Mouse (Mus musculus) MEL (cell line): ENCODE measurements around the gene Setd4. TPM values are rescaled to one million over a fixed set of nuclear protein-coding genes. Genes with fewer than 3 reads are reported as not detected.

Experiments used
- DNase-seq: peaks from one replicate; pipeline ENCODE4 v3.0.0; 2011; ENCODE audit warnings: low read depth, low spot score
- H3K27ac ChIP-seq: 2 replicates; pipeline ENCODE4 v1.5.1; 2012; ENCODE audit warnings: low read depth, mild to moderate bottlenecking, control low read depth, low read length, moderate library complexity; ENCODE audit not compliant: control insufficient read depth
- H3K27me3 ChIP-seq, 2 experiments: fragments of 150-350 bp in 1 of 2; sonication (generic) in 1 of 2; 2 replicates each; pipeline ENCODE4 v1.6.1; 2012; ENCODE audit warnings: low read length in 2 of 2, mild to moderate bottlenecking in 2 of 2, improper control_type of control experiment in 1 of 2, moderate library complexity in 1 of 2; ENCODE audit not compliant: insufficient read depth in 2 of 2, control insufficient read depth in 1 of 2
- H3K36me3 ChIP-seq, 2 experiments: 2 replicates each; pipeline ENCODE4 v1.6.1; 2012 to 2014; ENCODE audit warnings: low read length in 2 of 2, improper control_type of control experiment in 1 of 2, inconsistent platforms in 1 of 2, mild to moderate bottlenecking in 1 of 2; ENCODE audit not compliant: insufficient read depth in 2 of 2, control insufficient read depth in 1 of 2
- H3K4me1 ChIP-seq, 2 experiments: fragments of 150-350 bp in 1 of 2; sonication (generic) in 1 of 2; 2 replicates each; pipeline ENCODE4 v1.6.1; 2012; ENCODE audit warnings: low read length in 2 of 2, improper control_type of control experiment in 1 of 2, mild to moderate bottlenecking in 1 of 2; ENCODE audit not compliant: insufficient read depth in 2 of 2, control insufficient read depth in 1 of 2
- H3K4me3 ChIP-seq, 2 experiments: fragments of 150-350 bp in 1 of 2; sonication (generic) in 1 of 2; 2 replicates each; pipeline ENCODE4 v1.5.1; 2012; ENCODE audit warnings: low read depth in 2 of 2, low read length in 2 of 2, mild to moderate bottlenecking in 2 of 2, moderate library complexity in 2 of 2, control low read depth in 1 of 2, improper control_type of control experiment in 1 of 2; ENCODE audit not compliant: control insufficient read depth in 1 of 2, insufficient read depth in 1 of 2
- H3K79me2 ChIP-seq: 2 replicates; pipeline ENCODE4 v1.6.1; 2012; ENCODE audit warnings: mild to moderate bottlenecking, low read length, moderate library complexity; ENCODE audit not compliant: control insufficient read depth, poor library complexity, insufficient read depth
- H3K9ac ChIP-seq: 2 replicates; pipeline ENCODE4 v1.6.1; 2012; ENCODE audit warnings: low read depth, mild to moderate bottlenecking, control low read depth, low read length, moderate library complexity; ENCODE audit not compliant: control insufficient read depth, poor library complexity, severe bottlenecking
- H3K9me3 ChIP-seq: fragments of 150-350 bp; sonication (generic); replicated peaks from 2 replicates; pipeline ENCODE4 v1.6.1; 2012; ENCODE audit warnings: mild to moderate bottlenecking, low read length, improper control_type of control experiment, moderate library complexity; ENCODE audit not compliant: insufficient read depth
- BHLHE40 ChIP-seq: IDR thresholded peaks from 2 replicates; pipeline ENCODE4 v1.6.1; 2012; ENCODE audit warnings: low read depth, mild to moderate bottlenecking, inconsistent platforms, low read length, improper control_type of control experiment, borderline replicate concordance
- CHD2 ChIP-seq: IDR thresholded peaks from 2 replicates; pipeline ENCODE4 v1.6.1; 2011; ENCODE audit warnings: low read length, improper control_type of control experiment
- CTCF ChIP-seq, 3 experiments: IDR thresholded peaks in 2 of 3; conservative IDR thresholded peaks in 1 of 3; 2 replicates each; pipeline ENCODE4 v1.5.1; 2011 to 2012; ENCODE audit warnings: low read length in 3 of 3, low read depth in 2 of 3, mild to moderate bottlenecking in 2 of 3, improper control_type of control experiment in 1 of 3, inconsistent platforms in 1 of 3, mixed read lengths in 1 of 3, moderate library complexity in 1 of 3; ENCODE audit not compliant: control insufficient read depth in 1 of 3, insufficient read depth in 1 of 3, poor library complexity in 1 of 3, severe bottlenecking in 1 of 3
- ELF1 ChIP-seq: IDR thresholded peaks from 2 replicates; pipeline ENCODE4 v1.6.1; 2014; ENCODE audit warnings: low read depth, mild to moderate bottlenecking, inconsistent platforms, low read length, improper control_type of control experiment, moderate library complexity
- EP300 ChIP-seq, 2 experiments: IDR thresholded peaks; 2 replicates each; pipeline ENCODE4 v1.6.1; 2011; ENCODE audit warnings: improper control_type of control experiment in 2 of 2, low read length in 2 of 2, low read depth in 1 of 2, mild to moderate bottlenecking in 1 of 2
- MAFK ChIP-seq: IDR thresholded peaks from 2 replicates; pipeline ENCODE4 v1.6.1; 2011; ENCODE audit warnings: low read depth, mild to moderate bottlenecking, low read length, improper control_type of control experiment, borderline replicate concordance
- MAX ChIP-seq: IDR thresholded peaks from 2 replicates; pipeline ENCODE4 v1.6.1; 2011; ENCODE audit warnings: low read length, improper control_type of control experiment
- MAZ ChIP-seq: IDR thresholded peaks from 2 replicates; pipeline ENCODE4 v1.6.1; 2012; ENCODE audit warnings: low read depth, mild to moderate bottlenecking, inconsistent platforms, low read length, improper control_type of control experiment
- MEF2A ChIP-seq: IDR thresholded peaks from 2 replicates; pipeline ENCODE4 v1.6.1; 2014; ENCODE audit warnings: low read depth, mild to moderate bottlenecking, inconsistent platforms, low read length, improper control_type of control experiment; ENCODE audit not compliant: poor library complexity, insufficient replicate concordance, severe bottlenecking; ENCODE audit errors: extremely low read depth
- MYB ChIP-seq: IDR thresholded peaks from 2 replicates; pipeline ENCODE4 v1.6.1; 2011; ENCODE audit warnings: mild to moderate bottlenecking, low read depth, low read length, improper control_type of control experiment
- POLR2AphosphoS2 ChIP-seq: IDR thresholded peaks from 2 replicates; pipeline ENCODE4 v1.6.1; 2011; ENCODE audit warnings: low read length, improper control_type of control experiment
- SIN3A ChIP-seq: IDR thresholded peaks from 2 replicates; pipeline ENCODE4 v1.6.1; 2012; ENCODE audit warnings: low read length, improper control_type of control experiment, inconsistent platforms
- TAL1 ChIP-seq: IDR thresholded peaks from 2 replicates; pipeline ENCODE4 v1.6.1; 2012; ENCODE audit warnings: mild to moderate bottlenecking, inconsistent platforms, low read length, moderate library complexity, mixed read lengths
- TCF12 ChIP-seq: IDR thresholded peaks from 2 replicates; pipeline ENCODE4 v1.6.1; 2014; ENCODE audit warnings: low read depth, mild to moderate bottlenecking, inconsistent platforms, low read length, improper control_type of control experiment, moderate library complexity
- UBTF ChIP-seq: IDR thresholded peaks from 2 replicates; pipeline ENCODE4 v1.6.1; 2012; ENCODE audit warnings: low read depth, mild to moderate bottlenecking, inconsistent platforms, low read length, improper control_type of control experiment, moderate library complexity, borderline replicate concordance; ENCODE audit not compliant: insufficient read depth
- USF1 ChIP-seq: IDR thresholded peaks from 2 replicates; pipeline ENCODE4 v1.6.1; 2014; ENCODE audit warnings: low read depth, mild to moderate bottlenecking, inconsistent platforms, low read length, improper control_type of control experiment, moderate library complexity
- ZC3H11A ChIP-seq: IDR thresholded peaks from 2 replicates; pipeline ENCODE4 v1.6.1; 2012; ENCODE audit warnings: low read depth, mild to moderate bottlenecking, inconsistent platforms, low read length, improper control_type of control experiment
- ZKSCAN1 ChIP-seq: IDR thresholded peaks from 2 replicates; pipeline ENCODE4 v1.6.1; 2012; ENCODE audit warnings: low read depth, mild to moderate bottlenecking, inconsistent platforms, low read length, improper control_type of control experiment, moderate library complexity
- polyA plus RNA-seq, 2 experiments: library from polyadenylated mRNA; stranded (reverse) in 1 of 2; unstranded in 1 of 2; fragments of >175 nt in 1 of 2; fragments of >200 nt in 1 of 2; gene quantifications; 2 replicates each; pipeline versions ENCODE4 v1.2.1 to v1.2.4; 2012; ENCODE audit warnings: low replicate concordance in 2 of 2, low read depth in 1 of 2; ENCODE audit not compliant: insufficient read length in 2 of 2, insufficient read depth in 1 of 2, missing spikeins in 1 of 2
- total RNA-seq: library from RNA; depleted of rRNA; stranded (reverse); fragments of 300-350 nt; gene quantifications from 2 replicates; pipeline ENCODE4 v1.2.3, GENCODE M21; 2012

The Setd4 gene
- total and polyA plus RNA-seq, 3 experiments, result 14.1 to 19.1 TPM; not detected in 1

GRCm38 (mm10) chr16:93603439-93604212, at the start of gene Setd4 (continued):
- TF ChIP-seq UBTF, result no peak
- TF ChIP-seq MAX, result peak; percentile 63
- TF ChIP-seq CTCF (IDR thresholded peaks at IDR 0.05 in 2 of 3, conservative IDR thresholded peaks at IDR 0.05 in 1 of 3; ENCODE audit: control insufficient read depth in 1 of 3, insufficient read depth in 1 of 3, low read depth in 2 of 3, low read length in 3 of 3, poor library complexity in 1 of 3, severe bottlenecking in 1 of 3), result no peak
- TF ChIP-seq USF1, result no peak
- TF ChIP-seq, all 39 proteins: peak for 15

GRCm38 (mm10) chr16:93648441-93649183, 44.7 kb upstream of the Setd4 start:
- peak; percentile 36 for DNase-seq
- Histone ChIP-seq H3K79me2 (no peaks in the 10 kb centered on the region), H3K9ac (no peak overlapping the region), H3K27me3 (no peaks in the 10 kb centered on the region; a peak in 1 of 4 replicates), H3K4me1 (peaks cover 4 to 11% of the 10 kb centered on the region in 2 experiments), H3K4me3 (no peak overlapping the region), H3K9me3 (no peaks in the 10 kb centered on the region), H3K36me3 (peaks cover 0 to 5% of the 10 kb centered on the region in 2 experiments; a peak in 2 of 4 replicates), H3K27ac (no peak overlapping the region; the same call in 1 of the 2 replicates)
- TF ChIP-seq ELF1 (no peak), ZC3H11A (no peak), MAZ (peak; percentile 49; the same call in 1 of the 2 replicates), ZKSCAN1 (no peak), MYB (peak; percentile 50; the same call in 1 of the 2 replicates), UBTF (no peak), MEF2A (peak; percentile 84; the same call in 1 of the 2 replicates), TAL1 (no peak), SIN3A (no peak), EP300 (IDR thresholded peaks at IDR 0.05; ENCODE audit: low read depth in 1 of 2, low read length in 2 of 2) (peak; percentile 38 to 49; a peak in 2 of 4 replicates), TCF12 (peak; percentile 51; the same call in 1 of the 2 replicates), USF1 (no peak)

- H3K27ac ChIP-seq, result no peak overlapping the region
- TF ChIP-seq BHLHE40, result no peak
- no peak for TF ChIP-seq MAFK
- TF ChIP-seq POLR2AphosphoS2, result no peak
- no peak for TF ChIP-seq CHD2
- H3K79me2 ChIP-seq, result no peaks in the 10 kb centered on the region
- no peak overlapping the region for H3K9ac ChIP-seq
- H3K36me3 ChIP-seq, result peaks cover 0 to 5% of the 10 kb centered on the region in 2 experiments; a peak in 2 of 4 replicates
- no peaks in the 10 kb centered on the region for H3K9me3 ChIP-seq
- DNase-seq, result peak; percentile 1
- H3K27me3 ChIP-seq, result no peaks in the 10 kb centered on the region; a peak in 1 of 4 replicates
- no peak overlapping the region for H3K4me3 ChIP-seq
- peaks cover 4 to 11% of the 10 kb centered on the region in 2 experiments for H3K4me1 ChIP-seq
These were observed 40.1 kb upstream of the Setd4 start for GRCm38 (mm10) chr16:93644006-93644405.
